Mouse (Mus musculus): ENCODE measurements around the gene Galc. TPM values are rescaled to one million over a fixed set of nuclear protein-coding genes. Genes with fewer than 3 reads are reported as not detected.
"Not testable (repeated sequence)": the region's sequence is repeated elsewhere in the genome, so short reads cannot be mapped to it uniquely, and the experiment has no call there.

Gene Galc
- total RNA-seq, 1 experiment from 2014 or later: 15.8 TPM

DNA sequence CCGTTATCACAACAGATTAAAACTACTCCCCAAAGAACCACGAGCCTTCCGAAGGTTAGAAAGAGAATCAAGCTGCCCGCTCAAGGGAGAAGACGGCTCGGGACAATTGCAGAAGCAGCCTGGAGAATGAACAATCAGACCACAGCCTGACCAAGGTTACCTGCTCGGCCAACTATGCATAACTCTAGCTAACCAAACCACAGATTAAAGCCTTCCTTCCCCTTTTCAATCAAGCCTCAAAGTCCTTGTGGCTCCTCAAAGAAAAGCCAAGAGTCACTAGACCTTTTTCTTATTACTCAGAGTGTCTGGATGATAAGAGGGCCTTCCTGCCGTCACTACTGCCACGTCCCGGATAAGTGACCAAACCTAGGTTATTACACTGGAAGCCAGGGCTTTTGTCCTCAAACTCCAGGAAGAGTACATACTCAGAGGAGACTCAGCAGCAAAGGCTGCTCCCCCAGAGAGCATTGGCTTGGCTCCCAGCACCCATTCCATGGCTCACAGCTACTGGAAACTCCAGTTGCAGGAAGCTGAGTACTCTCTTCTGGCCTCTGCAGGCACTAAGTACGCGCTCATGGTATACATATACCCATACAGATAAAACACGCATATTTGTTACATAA, 3.8 kb downstream of the Galc start:
- DNase-seq: no peak

DNA sequence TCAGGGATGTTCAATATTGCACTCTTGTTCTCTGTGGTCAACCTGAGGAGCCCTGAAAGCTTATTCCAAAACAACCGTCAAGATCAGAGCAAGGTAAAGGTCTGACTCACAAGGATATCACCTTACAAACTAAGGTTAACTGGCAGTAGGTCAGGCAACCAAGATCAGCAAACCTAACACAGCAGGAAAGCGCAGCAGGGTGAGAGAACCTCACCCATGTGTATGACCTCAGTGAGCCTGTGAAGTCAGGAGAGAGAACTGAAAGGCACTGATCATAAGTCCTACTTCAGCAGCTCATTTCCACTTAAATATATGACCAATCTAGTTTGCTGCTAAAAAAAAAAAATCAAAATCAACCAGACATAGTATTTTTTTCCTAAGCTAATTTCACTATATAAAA, 6.8 kb downstream of the Galc start:
- no peak for DNase-seq

DNA sequence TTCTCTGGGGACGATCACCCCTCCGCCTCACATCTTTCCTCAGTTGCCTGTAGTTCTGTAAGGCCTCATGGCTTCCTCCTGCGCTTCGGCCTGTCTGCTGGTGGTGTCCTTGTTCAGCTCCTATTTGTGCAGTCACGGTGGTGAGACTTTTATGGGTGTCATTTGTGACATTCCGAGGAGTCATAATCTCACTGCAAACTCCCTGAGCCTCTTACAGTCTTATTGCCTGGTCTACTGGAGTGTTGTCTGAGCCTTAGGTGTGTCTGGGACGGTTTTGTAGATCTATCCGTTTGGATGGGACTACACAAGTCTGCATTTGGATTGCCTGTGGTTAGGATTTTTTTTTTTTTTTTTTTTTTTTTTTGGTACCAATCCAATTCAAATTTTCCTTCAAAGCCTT, 8.9 kb downstream of the Galc start:
- no peak for DNase-seq

DNA sequence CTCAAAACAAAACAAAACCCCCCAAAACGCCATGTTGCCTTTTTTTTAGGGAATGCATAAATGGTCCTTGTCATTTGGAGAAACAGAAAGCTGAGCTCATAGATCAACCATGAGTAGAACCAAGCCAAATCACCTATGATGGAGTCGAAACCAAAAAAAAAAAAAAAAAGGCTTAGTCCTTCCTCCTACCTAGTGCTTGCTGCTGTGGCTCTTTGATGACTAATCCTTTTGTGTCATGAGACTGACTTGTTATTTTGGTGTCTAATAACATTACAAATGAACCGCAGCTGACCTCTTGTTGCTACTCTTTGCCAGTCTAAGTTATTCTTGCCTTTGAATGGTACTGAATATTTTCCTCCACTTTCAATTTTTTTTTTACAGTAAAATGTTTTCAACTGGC, 9.6 kb downstream of the Galc start:
- no peak for DNase-seq

DNA sequence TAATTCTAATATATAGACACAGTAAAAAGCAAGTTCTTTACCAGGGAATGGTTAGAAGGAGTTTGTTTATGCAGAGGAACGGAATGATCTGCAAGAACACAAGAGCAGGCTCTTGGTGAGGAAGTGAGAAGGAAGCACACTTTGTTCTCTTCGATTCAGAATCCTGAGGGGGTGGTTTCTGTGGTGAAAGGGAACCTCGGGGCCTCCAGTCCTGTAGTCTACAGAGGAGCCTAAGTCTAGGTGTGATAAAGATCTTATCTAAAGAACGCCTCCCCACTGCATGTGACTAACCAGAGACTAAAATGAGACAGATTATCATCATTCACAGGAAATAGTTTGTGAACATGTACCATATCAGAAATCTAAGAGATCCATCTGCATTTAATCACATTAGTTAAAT, 12.4 kb downstream of the Galc start:
- no peak for DNase-seq

DNA sequence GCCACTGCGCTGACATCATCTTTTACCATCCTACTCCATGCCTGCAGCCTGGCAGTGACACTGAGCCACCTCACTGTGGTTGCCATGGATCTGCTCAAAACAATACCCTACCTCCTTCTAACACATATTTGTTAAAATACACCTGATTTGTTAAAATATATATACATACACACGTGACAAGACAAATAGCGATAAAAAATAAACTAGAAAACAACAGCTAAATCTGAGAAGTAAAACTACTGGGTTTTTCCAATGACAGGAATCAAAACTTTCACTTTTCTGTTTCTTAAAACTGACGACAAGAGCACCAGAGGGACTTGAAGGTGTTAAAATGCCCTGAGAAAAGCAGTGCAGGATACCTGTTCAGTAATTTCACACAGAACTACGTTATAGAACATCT, 14.4 kb downstream of the Galc start:
- DNase-seq: no peak

DNA sequence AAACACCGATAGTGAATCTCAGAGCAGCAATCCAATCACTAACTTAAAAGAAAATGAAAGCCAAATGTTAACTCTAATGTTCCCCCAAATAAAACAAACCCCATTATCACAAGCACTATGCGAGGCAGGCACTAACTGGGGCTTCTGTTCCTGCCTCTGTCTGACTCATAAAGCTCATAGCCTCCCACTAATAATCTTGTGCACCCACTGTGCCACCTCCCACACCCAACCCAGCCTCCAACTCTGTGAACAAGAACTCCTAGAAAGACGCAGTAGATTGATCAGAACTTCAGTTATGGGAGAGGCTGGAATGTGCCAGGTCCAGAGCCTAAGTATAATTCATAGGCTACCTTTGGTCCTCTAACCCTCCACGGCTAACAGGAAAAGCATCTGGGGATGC, 15.1 kb downstream of the Galc start:
- no peak for DNase-seq

DNA sequence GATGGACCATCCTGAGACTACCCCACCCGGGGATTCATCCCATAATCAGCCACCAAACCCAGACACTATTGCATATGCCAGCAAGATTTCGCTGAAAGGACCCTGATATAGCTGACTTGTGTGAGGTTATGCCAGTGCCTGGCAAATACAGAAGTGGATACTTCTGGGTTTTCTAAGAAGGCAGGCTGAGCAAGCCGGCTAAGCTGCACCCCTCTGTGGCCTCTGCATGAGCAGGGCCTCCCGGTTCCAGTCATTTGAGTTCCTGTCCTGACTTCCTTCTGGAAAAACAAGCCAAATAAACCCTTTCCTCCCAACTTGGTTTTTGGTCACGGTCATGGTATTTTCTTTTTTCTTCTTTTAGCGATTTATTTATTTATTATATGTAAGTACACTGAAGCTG, 20.8 kb downstream of the Galc start:
- DNase-seq: not testable (repeated sequence)

DNA sequence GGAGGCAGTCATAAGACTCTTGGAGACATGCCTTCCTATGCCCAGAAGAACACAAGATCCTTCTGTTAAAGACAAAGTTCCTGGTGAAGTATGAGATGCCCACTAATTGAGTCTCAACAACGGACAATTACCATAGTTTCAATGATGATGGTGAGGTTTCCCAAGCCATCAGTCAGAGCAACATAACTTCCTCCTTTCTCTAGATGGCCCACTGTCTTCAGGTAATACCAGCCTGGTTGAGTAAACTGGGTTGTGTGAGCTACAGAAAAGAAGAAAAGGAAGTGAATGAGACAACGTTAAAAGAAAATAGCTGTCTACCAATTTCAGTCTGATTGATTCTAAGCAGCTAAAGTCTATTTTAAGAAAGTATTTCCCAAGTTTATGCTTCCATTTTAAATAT, 32.2 kb downstream of the Galc start:
- no peak for DNase-seq

DNA sequence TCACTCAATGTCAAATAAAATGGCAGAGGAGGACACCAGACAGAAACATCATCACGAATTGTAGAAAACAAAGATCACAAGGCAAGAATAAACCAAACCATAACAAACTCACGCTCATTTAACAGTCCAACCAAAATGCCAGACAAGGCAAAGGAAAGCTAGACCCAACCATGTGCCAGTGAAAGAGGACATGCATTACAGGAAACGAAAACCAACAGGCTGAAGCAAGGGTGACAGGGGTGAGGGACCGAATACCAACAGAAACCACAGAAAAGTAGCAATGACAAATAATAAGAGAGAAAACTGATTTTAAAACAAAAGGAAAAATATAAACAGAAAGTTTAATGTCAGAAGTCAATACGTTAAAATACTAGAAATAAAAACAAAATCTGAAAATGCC, 36.0 kb downstream of the Galc start:
- no peak for DNase-seq

DNA sequence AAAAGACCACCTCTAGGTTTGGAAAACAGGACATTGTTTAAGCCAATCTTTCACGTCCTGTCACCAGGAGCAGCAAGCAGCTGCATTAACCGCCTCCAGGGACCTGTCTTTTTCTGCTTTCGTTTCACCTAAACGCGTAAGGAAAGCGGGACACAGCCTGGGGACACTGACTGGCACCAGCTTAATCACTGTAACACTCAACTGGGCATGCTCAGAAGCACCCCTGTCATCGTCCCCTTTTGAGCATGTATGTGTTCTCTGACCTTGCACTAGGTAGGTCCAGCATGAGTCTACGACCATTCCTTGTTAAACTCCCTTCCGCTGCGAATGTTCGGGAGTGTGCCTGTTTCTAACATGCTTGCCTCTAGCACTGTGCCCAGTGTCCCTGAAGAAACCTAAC, 42.8 kb downstream of the Galc start:
- no peak for DNase-seq

DNA sequence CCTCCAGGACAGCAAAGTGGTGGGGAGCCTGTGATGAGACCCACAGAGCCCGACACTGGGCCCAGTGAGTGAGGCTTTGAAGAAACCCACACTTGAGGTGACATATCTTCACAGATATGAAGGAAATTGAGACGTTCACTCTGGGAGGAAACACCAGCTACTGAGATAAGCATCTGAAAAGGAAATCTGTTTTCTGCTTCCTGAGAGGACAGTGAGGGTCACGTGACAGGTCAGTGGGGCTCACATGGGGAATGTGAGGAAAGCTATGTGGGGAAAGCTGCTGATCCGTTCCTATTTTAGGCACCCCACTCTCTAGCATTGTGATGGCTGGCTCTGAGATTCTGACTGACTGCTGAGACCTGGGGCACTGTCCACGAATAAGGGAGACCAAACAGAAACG, 43.7 kb downstream of the Galc start:
- DNase-seq: no peak

DNA sequence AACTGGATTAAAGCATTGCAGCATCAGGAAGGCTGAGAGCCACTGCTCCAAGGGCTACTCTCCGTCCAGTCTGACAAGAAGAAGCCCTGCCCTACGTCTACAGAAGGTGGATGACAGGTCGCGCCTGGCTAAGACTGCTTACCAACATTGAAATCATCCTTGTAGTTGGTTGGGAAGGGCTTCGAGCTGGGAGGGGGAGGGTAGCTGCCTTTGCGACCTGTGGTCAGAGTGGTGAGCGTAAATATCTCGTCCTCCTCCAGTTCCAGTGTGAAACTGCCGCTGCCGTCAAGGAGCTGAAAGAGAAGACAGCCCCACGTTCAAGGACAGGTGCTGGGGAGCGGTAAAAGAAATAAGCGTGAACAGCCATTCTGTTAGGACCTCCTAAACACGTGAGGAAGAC, 45.1 kb downstream of the Galc start:
- DNase-seq: no peak

DNA sequence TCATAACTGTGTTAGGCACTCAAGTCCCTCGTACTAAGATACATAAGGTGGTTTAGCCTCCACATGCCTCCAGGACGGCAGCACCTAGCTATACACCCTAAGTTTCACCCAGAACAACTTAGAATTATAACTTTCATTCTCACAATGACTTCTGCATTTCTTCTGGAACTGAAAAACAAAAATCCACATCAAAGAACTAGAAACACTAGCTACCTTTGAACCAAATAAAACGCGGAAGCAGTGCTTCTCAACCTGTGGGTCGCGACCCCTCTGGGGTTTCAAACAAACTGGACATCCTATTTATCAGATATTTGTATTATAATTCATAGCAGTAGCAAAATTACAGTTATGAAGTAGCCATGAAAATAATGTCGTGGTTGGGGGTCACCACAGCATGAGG, 45.5 kb downstream of the Galc start:
- DNase-seq: no peak

DNA sequence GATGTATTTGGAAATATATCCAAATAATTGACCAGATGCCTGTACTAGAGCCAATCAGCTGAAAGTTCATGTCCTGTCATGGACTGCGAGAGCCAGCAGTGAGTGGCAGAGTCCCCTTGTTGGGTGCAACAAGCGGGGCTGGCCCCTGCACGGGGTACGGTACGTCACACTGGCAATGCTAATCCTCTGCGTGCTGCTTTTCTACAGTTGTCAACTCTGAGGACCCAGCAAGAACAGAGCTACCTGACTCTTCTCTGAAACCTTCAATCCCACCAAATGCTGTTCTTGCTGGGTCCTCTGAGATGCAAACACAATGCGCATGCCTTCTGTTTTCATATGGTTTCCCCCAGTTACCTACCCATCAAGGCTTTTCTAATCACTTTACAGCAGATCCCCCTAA, 45.9 kb downstream of the Galc start:
- no peak for DNase-seq

DNA sequence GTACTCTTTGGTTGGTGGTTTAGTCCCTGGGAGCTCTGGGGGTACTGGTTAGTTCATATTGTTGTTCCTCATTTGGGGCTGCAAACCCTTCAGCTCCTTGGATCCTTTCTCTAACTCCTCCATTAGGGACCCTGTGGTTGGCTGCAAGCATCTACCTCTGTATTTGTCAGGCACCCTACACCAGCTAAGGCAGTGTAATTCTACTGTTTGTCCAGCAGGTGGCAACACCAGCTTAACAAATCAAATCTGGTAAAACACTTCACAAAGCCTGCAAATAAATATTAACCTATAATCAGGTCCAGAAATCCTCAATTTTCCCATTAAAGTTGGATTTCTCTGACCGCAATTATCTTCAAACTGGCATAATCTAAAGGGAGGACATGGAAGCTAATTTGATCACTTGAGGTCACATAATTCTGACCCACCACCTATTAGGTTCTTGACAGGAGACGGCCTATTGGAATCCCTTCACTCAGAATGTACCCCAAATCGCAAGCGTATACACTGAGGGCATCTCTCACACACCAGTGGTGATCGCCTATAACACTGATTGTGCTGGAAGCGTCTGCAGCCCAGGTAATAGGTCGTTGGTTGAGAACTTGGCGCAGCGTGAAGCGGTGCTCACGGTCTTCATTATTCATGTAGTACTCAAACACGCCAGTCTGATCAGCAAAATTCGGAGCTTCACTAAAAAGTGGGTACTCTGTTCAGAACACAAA, 46.6 kb downstream of the Galc start:
- DNase-seq: peak; percentile 25

DNA sequence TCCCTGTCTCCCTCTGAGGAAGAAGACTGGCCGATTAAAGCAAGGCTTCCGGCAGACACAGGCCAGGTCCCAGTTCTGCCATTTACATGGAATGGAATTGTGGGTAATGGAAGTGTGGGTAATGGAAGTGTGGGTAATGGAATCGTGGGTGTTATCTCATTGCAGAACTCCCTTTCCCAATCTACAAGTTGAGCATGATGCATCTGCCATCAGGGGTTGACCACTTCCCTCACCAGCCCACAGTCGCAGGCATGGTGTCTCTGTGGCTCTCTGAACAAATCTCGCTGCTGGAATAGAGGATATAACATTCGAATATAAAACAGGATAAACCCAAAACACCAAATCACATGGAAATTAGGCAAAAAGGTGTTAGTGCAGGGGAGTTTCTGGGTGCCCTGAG, 48.8 kb downstream of the Galc start:
- no peak for DNase-seq

DNA sequence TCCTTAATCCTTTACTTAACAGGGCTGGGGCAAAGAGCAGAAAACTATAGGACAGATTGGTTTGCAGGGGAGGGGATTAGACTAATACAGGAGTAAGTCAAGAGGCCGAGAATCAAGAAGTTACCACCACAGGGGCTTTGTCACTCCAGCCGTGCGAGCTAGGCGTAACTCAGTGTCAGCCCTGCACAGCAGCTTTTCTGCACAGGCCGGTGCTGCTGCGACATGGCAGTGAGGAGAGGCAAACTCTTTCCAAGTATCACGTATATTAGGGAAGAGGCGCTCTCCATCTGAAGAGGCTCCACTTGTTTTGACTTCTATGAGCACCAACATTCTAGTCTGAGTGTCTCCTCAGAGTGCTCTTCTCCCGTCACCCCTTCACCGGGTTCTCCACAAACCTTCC, 51.2 kb downstream of the Galc start:
- no peak for DNase-seq

DNA sequence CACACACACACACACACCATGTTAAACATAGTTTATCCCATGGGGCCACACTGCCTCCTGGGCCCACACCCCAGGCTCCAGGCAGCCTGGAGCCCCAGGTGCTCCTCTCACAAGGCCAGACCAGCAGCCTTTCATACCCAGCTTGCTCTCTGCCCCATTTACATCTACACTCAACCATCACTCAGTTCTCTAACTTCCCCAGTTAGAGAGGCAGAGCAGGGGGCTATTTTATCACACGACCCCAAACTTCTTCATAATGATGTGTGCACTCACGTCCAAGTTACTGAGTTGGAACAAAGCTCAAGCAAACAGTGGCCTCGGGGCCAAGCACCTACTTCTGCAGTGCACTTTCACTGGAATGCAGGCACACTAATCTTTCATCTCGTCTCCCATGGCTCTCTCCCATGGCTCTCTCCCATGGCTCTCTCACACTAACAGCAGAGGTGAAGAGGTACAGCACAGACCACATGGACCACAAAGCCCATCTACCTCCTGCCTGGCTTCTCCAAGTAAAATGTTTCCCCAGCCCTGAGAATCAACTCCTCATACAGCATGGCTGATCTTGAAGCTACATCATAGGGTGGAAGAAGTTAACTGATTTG, 53.7 kb downstream of the Galc start:
- no peak for DNase-seq

DNA sequence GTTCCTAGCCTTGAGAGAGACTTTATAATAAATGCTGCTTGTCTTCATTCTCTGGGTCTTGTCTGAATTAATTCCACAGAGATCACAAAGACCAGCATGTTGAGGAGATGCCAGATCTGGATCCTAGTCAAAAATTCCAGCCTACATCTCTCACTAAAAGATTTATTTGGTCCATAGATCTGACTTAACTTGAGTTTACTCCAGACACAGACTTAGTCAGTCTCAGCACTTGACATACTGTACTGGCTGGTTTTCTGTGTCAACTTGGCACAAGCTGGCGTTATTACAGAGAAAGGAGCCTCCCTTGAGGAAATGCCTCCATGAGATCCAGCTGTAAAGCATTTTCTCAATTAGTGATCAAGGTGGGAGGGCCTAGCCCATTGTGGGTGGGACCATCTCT, 61.9 kb downstream of the Galc start:
- no peak for DNase-seq

DNA sequence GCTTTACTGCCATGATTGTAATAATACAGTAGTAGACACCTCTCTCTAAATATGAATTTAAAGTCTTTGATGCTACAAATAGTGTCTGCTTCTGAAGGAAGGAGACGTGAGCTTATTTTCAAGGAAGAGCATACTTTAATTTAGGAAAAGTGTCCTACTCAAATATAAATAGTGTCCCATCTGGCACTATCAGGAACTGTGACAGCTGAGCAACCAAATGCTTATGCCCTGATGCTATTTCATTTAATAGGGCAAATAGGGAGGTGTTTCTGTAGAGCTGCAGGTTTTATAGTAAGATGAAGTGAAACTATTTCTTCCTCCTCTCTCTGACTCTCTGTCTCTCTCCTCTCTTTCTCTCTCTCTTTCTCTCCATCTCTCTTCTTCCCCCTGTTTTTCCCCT, 69.1 kb downstream of the Galc start:
- no peak for DNase-seq

DNA sequence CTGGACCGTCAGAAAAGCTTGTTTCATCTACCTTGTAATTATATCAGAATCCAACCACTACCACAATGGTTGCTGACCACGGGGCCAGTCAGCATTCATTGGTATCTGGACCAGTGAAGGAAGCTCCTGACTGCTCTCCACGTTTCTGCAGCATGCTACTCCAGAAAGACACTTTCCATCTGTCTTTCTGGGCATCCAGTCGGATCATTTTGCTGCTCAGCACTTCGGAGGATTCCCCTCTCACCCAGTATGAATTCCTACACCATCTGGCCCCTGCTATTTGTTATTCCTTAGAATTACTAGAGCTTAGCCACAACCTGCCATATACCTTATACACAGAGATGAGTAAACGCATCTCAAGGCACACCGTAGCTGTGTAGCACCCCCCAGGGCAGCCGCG, 70.2 kb downstream of the Galc start:
- no peak for DNase-seq

DNA sequence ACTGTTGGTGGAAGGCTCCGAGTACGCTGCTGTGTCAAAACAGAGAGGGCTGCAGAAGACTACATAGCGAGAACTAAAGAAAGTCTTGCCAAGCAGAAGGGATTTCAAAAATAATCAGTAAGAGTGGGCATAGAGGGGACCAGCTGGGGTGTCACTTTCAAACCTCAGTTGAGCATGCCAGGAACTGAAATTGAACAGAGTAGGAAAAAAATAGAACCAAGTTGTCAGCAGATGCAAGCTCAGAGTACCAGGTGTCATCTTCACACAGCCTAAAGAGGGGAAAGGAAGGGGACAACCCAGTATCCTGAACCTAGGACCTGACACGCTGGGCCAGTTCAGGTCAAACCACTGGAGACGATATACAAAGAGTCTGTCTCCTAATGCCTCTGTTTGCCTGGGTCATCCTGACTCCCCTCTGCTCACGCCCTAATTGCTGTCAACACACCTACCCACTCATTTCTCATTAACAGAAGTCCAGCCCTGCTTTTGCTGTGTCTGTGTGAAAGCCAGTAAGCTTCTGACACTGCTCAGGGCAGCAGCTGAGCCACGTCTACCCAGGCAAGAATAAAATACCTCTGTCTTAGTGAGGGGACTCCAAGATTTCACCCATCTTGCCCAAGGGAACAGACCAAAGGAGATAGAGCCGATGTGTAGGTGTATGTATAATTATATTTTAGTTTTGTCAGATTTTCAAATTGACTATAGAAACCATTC, 71.9 kb downstream of the Galc start:
- no peak for DNase-seq

DNA sequence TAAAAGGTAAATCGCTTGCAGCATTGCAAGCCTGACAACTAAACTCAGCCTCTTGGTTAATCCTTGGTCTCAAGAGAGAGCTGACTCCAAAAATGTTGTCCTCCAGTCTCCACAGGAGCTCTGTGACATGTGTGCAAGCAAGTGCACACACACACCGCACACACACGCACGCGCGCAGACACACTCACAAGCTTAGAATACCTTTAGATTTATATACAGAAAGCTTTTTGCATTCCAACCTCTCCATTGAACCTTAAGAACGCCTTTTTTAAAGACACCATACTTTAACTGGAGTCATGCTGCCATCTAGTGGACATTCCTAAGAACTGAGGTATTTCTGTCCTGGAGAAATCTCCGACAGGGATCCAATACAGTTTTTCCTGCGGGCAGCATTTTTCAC, 77.5 kb downstream of the Galc start:
- DNase-seq: peak; percentile 38

Measured in adrenal gland, postnatal 14 days (tissue).